Mouse (Mus musculus) stomach, embryonic 14.5 days (tissue): Measurements from ENCODE around the gene Agbl3. TPM values are rescaled to one million over a fixed set of nuclear protein-coding genes. Genes with fewer than 3 reads are reported as not detected.

Experiments used
- ATAC-seq: fragments of 200-750 bp; cut with Nextera tagmentation; 2 replicates; pipeline ENCODE4 v1.8.0; 2017; ENCODE audit warnings: low read depth, moderate TSS enrichment; ENCODE audit not compliant: insufficient number of reproducible peaks, insufficient read depth, low FRiP score
- H3K27ac ChIP-seq: fragments of 300-500 bp; sonication (generic); 2 replicates; pipeline ENCODE4 v1.5.1; 2014; ENCODE audit warnings: mild to moderate bottlenecking, low read length, moderate library complexity, mixed read lengths
- H3K27me3 ChIP-seq: fragments of 300-500 bp; sonication (generic); 2 replicates; pipeline ENCODE4 v1.6.1; 2014; ENCODE audit warnings: low read length, control low read depth, mixed read lengths; ENCODE audit not compliant: control insufficient read depth, insufficient read depth
- H3K36me3 ChIP-seq: fragments of 300-500 bp; sonication (generic); 2 replicates; pipeline ENCODE4 v1.6.1; 2014; ENCODE audit warnings: mild to moderate bottlenecking, control low read depth, low read length, moderate library complexity, mixed read lengths; ENCODE audit not compliant: control insufficient read depth, insufficient read depth
- H3K4me1 ChIP-seq: fragments of 300-500 bp; sonication (generic); 2 replicates; pipeline ENCODE4 v1.6.1; 2014; ENCODE audit warnings: low read length, control low read depth, mixed read lengths; ENCODE audit not compliant: control insufficient read depth, insufficient read depth
- H3K4me2 ChIP-seq: fragments of 300-500 bp; sonication (generic); replicated peaks from 2 replicates; pipeline ENCODE4 v1.6.1; 2014; ENCODE audit warnings: low read depth, low read length, control low read depth
- H3K4me3 ChIP-seq: fragments of 300-500 bp; sonication (generic); 2 replicates; pipeline ENCODE4 v1.5.1; 2014; ENCODE audit warnings: low read depth, low read length, control low read depth
- H3K9ac ChIP-seq: fragments of 300-500 bp; sonication (generic); replicated peaks from 2 replicates; pipeline ENCODE4 v1.6.1; 2014; ENCODE audit warnings: low read depth, mild to moderate bottlenecking, control low read depth, low read length, moderate library complexity, mixed read lengths
- H3K9me3 ChIP-seq: fragments of 300-500 bp; sonication (generic); 2 replicates; pipeline ENCODE4 v1.6.1; 2016; ENCODE audit warnings: low read depth, low read length, control low read depth; ENCODE audit not compliant: control insufficient read depth
- WGBS: fragments of 180-500 bp; shearing (Covaris S2); extraction: QIAGEN DNeasy Blood & Tissue Kit; methylation state at CpG from one replicate; pipeline ENCODE4 v1.1.7; 2014; 5-methylcytosine and 5-hydroxymethylcytosine counted together
- polyA plus RNA-seq: library from polyadenylated mRNA; unstranded; fragments of >200 nt; fragmentation: Nextera tagmentation; extraction: Ambion mirVana; gene quantifications from 2 replicates; pipeline ENCODE4 v1.2.1, GENCODE M21; 2014

Gene Agbl3
- polyA plus RNA-seq, 1 experiment from 2014 or later = 8.5 TPM

DNA sequence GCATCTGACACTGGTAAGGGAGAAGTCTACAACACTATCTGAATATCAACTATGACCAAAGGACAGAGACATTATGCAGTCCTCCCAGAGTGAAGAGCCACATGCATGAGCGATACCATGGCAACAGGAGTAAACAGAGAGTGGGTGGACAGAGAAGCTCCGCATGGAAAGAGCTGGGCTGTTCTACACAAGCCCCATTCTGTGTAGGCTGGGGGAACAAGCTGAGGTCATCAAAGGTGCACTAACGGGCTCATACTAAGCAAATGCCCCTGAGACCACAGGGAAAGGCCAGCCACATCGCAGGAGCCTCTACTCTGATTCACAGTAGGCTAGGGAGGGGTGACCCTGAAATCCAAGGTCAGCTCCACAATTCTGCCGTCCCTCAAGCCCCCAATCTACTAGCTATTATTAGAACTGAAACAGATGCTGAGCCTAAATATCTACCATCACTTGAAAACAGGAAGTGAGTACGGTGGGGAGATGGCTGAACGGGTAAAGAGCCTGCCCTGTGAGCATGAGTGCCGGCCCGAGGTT is 121.7 kb downstream of the Agbl3 start:
- H3K27me3 ChIP-seq = no peaks in the 10 kb centered on the region
- H3K4me3 ChIP-seq = no peak overlapping the region
- H3K4me2 ChIP-seq = no peak overlapping the region
- no peak overlapping the region for H3K9ac ChIP-seq
- whole genome bisulfite sequencing = 59% methylated on average over 9 of the region's 9 CpGs
- H3K27ac ChIP-seq = no peak overlapping the region
- no peak for ATAC-seq
- peaks cover 34% of the 10 kb centered on the region for H3K36me3 ChIP-seq
- no peaks in the 10 kb centered on the region for H3K9me3 ChIP-seq
- no peaks in the 10 kb centered on the region; the same call in 1 of the 2 replicates for H3K4me1 ChIP-seq

DNA sequence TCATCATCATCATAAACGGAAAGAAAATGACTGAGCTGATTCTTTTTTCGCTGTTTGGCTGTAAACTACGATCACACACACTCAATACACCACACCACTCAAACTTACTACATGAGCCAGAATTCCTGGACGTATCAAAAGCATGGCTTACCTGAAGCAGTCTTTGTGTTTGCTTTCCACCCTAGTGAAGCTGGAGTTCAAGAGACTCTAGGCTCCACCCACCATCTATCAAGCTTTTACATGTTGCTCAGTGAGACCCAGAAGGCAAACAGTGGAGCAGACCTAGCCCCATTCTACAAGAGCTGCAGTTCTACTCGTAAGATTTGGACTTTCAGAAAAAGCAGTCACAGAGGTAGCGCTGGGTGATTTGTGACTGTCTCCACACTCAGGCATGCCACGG is 122.3 kb downstream of the Agbl3 start:
- no peaks in the 10 kb centered on the region; the same call in 1 of the 2 replicates for H3K4me1 ChIP-seq

DNA sequence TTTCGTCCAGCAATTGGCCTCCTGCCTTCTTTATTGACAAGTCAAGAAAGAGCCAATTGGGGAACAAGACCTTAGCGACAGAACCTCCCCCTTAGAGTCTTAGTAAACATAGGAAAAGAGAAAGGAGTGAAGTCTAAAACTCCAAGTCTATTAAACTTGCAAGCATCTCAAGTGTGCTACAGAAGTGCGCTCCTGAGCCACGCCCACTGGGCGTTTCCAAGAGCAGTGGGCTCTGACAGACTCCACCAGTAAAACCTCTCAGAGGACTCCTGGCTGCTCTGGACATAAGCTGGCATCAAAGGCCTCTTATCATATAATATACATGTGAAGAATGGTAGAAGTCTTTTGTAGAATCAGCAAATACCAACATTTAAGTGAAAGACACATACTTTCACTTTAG is 123.2 kb downstream of the Agbl3 start:
- Histone ChIP-seq H3K36me3 (peaks cover 38% of the 10 kb centered on the region), H3K27ac (no peak overlapping the region), H3K9ac (no peak overlapping the region), H3K27me3 (no peaks in the 10 kb centered on the region), H3K4me2 (peak overlapping the region; percentile 3; the same call in 1 of the 2 replicates), H3K4me1 (no peaks in the 10 kb centered on the region; the same call in 1 of the 2 replicates), H3K9me3 (no peaks in the 10 kb centered on the region), H3K4me3 (no peak overlapping the region)
- WGBS = 63% methylated on average over 5 of the region's 5 CpGs
- ATAC-seq = no peak

More for the DNA sequence above, 122.3 kb downstream of the Agbl3 start:
- Histone ChIP-seq H3K36me3 (peaks cover 34% of the 10 kb centered on the region), H3K4me3 (no peak overlapping the region), H3K27ac (no peak overlapping the region; the same call in 1 of the 2 replicates), H3K4me2 (peak overlapping the region; percentile 3; the same call in 1 of the 2 replicates), H3K27me3 (no peaks in the 10 kb centered on the region), H3K9ac (no peak overlapping the region), H3K9me3 (no peaks in the 10 kb centered on the region)
- peak; percentile 65 for ATAC-seq
- 61% methylated on average over 7 of the region's 7 CpGs for WGBS

DNA sequence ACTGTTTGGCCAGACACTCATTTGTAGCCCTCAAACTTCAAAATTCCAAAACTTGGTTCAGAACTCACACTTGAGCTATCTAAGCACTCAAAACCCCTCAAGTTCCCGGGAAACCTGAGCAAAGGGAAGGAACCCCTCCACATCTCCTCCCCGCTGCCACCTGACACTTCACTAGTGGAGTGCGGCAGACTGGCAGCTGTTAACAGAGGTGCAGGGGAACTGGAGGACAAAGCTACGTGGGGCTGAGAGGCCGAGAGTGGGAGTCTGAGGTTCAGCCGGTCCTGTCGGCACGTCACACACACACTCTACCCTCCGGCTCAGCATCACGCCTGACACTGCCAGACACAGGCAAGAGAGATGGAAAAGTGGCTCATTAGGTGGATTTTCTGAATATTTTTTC is 123.6 kb downstream of the Agbl3 start:
- WGBS = 78% methylated on average over 10 of the region's 10 CpGs
- Histone ChIP-seq H3K27ac (no peak overlapping the region), H3K36me3 (peaks cover 38% of the 10 kb centered on the region), H3K27me3 (no peaks in the 10 kb centered on the region), H3K9ac (no peak overlapping the region), H3K4me2 (no peak overlapping the region), H3K9me3 (no peaks in the 10 kb centered on the region), H3K4me3 (no peak overlapping the region), H3K4me1 (no peaks in the 10 kb centered on the region; the same call in 1 of the 2 replicates)
- ATAC-seq = no peak

DNA sequence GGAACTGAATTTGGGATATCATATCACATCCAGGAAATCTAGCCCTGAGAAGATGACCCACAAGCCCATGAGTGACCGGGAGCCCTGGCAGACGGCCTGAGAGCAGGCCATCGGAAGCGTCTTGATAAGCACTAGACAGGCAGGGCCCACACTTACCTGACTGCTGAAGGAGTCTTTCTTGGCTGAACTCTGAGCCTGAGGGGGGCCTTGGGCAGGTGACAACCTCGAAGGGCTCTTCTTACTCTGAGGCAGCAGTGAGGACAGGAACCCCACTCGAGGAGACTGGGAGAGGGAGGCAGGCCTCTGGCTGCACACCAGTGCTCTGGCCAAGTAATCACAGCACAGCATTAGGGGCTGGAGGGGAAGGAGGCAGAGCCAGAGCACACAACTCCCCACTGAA is 124.1 kb downstream of the Agbl3 start:
- Histone ChIP-seq H3K9ac (no peak overlapping the region), H3K9me3 (no peaks in the 10 kb centered on the region), H3K27me3 (no peaks in the 10 kb centered on the region), H3K27ac (no peak overlapping the region), H3K4me1 (no peaks in the 10 kb centered on the region; the same call in 1 of the 2 replicates), H3K4me3 (no peak overlapping the region), H3K36me3 (peaks cover 35% of the 10 kb centered on the region), H3K4me2 (no peak overlapping the region)
- ATAC-seq = no peak
- 83% methylated on average over 6 of the region's 6 CpGs for WGBS

DNA sequence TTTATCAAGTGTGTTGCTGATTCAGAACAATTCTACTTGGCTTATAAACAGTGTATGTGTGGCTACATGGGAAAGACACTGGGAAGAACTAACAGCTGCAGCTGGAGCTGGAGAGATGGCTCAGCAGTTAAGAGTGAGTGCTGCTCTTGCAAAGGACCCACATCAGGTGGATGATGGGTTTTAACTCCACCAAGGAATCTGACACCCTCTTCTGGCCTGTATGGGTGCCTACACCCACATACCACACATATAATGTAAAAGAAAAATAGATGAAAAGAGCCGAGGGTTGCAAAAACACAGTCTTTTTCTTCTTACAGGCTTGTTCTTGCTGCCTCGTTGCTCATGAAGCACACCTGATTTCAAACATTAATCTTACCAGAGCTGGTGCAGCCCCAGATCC is 125.9 kb downstream of the Agbl3 start:
- H3K36me3 ChIP-seq = peaks cover 32% of the 10 kb centered on the region
- H3K9ac ChIP-seq = no peak overlapping the region
- no peaks in the 10 kb centered on the region for H3K9me3 ChIP-seq
- H3K4me1 ChIP-seq = peaks cover 4% of the 10 kb centered on the region; the same call in 1 of the 2 replicates
- 74% methylated on average over 2 of the region's 2 CpGs for WGBS
- H3K27ac ChIP-seq = no peak overlapping the region
- H3K4me2 ChIP-seq = no peak overlapping the region
- no peak for ATAC-seq
- H3K27me3 ChIP-seq = no peaks in the 10 kb centered on the region
- no peak overlapping the region for H3K4me3 ChIP-seq

DNA sequence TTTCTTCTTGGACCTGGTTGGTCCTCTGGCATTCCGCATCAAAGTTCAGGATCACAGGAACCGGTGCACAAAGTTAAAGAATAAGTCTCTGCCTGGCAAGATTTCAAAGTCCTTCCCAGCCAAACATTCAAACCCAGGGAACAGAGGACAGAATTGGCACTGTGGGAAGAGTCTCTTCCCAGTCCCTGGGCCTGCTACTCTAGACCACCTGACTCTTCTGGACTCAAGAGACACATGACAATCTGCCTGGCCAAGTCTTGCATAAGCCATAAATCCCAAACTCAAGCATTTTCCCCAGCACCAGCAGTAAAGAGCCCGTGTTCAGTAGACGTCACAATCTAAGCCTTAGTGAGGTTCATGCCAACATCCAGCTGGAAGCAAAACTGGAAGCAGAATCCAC is 126.4 kb downstream of the Agbl3 start:
- Histone ChIP-seq H3K36me3 (peaks cover 30% of the 10 kb centered on the region), H3K4me1 (peaks cover 4% of the 10 kb centered on the region; the same call in 1 of the 2 replicates), H3K9me3 (no peaks in the 10 kb centered on the region), H3K9ac (no peak overlapping the region), H3K4me3 (no peak overlapping the region), H3K27ac (no peak overlapping the region), H3K27me3 (no peaks in the 10 kb centered on the region), H3K4me2 (no peak overlapping the region)
- ATAC-seq = no peak
- whole genome bisulfite sequencing = 95% methylated on average over 4 of the region's 4 CpGs

DNA sequence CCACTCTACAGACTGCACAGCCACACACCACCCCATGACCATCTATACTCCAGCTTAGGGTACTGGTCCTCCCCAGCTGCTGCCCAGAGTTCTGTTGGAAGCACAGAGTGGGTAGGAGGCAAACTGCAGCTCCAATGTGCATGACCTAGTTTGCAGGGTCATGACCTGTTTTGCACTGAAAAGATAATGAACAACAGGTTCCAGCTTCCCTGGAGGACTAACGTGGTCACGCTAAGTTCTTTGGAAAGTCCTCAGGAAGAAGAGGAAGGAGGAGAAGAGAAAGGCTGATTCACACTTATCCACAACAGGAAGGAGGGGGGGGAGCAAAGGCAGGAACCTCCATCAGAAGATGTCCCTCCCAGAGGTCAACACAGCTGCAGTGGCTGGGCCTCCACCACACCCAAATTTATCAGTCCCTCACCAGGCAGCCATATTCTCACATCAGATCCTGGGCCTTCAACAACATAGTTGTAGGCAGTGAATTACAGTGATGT is 126.9 kb downstream of the Agbl3 start:
- Histone ChIP-seq H3K4me1 (peaks cover 4% of the 10 kb centered on the region; the same call in 1 of the 2 replicates), H3K36me3 (peaks cover 27% of the 10 kb centered on the region), H3K4me3 (no peak overlapping the region), H3K27me3 (no peaks in the 10 kb centered on the region), H3K4me2 (no peak overlapping the region), H3K27ac (no peak overlapping the region), H3K9me3 (no peaks in the 10 kb centered on the region), H3K9ac (no peak overlapping the region)
- ATAC-seq = no peak
- 66% methylated on average over 2 of the region's 2 CpGs for WGBS
